Mouse (Mus musculus) right cerebral cortex, postnatal 25 days (tissue): Measurements from ENCODE around the gene B9d1.

Experiments used
- DNase-seq: peaks from one replicate; pipeline ENCODE4 v3.0.0; 2022

B9d1 gene

DNA sequence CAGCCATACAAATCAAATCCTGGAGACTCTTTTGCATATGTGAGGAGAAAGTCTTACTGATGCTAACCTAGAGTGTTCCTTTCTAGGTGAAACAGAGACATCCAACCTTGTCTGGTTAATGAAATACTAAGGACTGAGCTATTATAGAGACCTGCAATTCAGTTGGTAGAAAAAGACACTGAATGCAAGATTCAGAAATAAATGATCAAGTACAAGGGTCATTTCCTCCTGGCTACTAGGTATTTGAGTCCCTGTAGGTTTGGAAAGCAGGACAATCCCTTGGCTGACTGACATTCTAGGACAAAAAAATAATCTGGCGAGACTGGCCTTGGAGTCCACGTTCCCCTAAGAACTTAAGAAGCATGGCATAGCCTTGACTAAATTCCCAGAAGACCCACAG lies 40.6 kb downstream of the B9d1 start:
- DNase-seq, result no peak

DNA sequence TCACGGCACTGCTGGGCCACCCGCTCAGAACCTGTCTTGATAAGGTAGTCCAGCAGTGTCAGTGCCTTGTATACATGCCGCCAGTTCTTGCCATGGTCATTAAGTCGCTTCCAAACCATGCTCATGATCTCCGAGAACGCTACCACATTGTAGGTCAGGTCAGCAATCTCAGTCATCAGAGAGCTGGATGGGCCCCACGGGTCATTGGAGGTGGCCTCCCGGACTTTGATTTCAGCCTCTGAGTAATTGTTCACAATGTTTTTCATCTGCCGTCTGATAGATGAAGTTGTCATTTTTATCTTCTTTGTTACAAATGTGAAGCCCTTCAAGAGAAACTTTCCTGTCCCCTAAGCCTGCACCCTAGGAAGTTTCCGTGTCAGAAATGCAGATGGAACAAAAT lies 41.5 kb downstream of the B9d1 start:
- no peak for DNase-seq

GRCm38 (mm10) chr11:61547710-61548109 lies 42.8 kb downstream of the B9d1 start:
- no peak for DNase-seq

- DNase-seq, result no peak
Observed at GRCm38 (mm10) chr11:61550631-61551030, 45.7 kb downstream of the B9d1 start.

GRCm38 (mm10) chr11:61553015-61553754 lies 48.2 kb downstream of the B9d1 start:
- no peak for DNase-seq

DNA sequence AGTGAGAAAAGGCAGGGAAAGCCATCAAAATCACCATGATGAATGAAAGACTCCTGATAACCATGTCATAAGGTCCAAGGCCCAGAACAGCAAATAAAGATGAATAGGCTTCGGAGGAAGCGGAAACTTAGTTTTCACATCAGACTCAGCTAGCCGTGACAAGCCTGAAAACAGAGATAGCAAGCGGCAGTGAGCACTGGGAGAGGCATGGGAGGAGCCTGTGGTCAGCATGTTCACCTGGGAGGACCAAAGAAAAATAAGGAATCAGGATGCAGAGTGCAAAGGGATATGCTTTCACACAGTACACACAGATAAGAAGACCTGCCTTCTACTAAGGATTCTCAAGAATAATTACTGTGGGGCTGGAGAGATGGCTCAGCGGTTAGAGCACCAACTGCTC lies 54.6 kb downstream of the B9d1 start:
- DNase-seq, result no peak

DNA sequence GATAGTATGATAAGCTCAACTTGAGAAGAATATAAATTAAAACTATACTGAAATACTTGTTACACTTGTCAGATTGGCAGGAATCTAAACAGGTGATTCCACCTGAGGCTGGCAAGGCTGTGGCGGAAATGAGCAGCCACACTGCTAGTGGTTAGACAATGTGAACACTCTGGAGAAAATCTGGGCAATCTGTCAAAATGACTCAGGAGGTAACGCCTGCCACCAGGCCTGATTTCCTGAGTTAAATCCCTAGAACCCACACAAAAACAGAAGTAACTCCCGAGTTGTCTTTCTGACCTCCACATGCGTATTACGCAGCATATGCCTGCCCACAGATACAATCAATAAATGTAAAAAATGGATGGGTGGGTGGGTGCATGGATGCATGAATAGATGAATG lies 57.5 kb downstream of the B9d1 start:
- DNase-seq, result no peak
